Mouse (Mus musculus): Measurements from ENCODE around the gene Pdgfb. TPM values are rescaled to one million over a fixed set of nuclear protein-coding genes. Genes with fewer than 3 reads are reported as not detected.
A peak's percentile ranks its signal among the peaks of the same experiment; 100 is the strongest.

Gene Pdgfb
- polyA plus RNA-seq, 1 experiment from 2014 or later = 10.0 TPM

DNA sequence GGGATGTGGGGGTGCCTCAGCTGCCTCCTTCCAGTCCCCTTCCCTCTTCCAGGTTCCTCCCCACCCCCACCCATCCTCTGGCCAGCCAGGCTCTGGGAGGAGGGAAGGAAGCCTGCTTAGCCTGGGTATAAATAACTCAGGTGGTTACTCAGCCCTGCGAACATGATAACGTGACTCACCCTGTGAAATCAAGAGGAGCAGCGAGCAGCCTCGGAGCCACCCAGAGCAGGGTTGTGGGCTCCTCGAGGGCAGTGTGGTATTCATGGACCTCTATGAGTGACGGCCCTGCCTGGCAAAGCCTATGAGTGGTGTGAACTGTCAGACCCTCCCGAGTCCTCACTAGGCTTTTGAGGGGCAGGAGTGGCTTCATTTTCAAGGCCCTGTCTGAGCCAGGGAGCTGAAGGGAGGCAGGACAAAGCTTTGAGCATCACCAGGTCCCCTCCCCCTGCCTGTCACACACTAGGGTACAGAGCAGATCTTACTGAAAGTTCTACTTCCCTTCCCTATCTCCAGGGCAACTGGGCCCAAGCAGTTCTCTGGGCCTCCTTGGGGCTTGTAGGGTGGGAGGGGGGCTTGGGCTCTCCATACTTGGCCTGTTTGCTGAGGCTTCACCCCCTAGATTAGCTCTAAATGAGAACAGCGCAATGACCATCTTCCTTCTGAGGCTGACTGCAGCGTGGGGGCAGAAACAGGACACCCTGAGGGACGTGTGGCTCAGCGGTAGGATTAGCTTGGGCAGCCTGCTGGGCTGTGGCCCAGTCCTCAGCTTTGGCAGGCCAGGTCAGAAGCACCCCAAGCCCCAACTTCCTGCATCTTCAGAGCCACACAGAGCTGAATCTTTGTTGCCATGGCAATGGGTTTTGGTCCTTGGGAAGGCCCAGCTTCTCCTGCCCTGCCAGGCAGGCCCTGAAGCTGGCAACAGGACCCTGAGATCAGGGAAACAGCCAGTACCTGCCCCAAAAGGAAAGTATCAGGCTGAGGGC is 9.8 kb upstream of the Pdgfb start:
- 61% methylated on average over 11 of the region's 11 CpGs for WGBS (ENCODE audit: missing documents)
- H3K36me3 ChIP-seq (ENCODE audit: inconsistent target) = no peaks in the 10 kb centered on the region
- no peak overlapping the region for H3K4me3 ChIP-seq (ENCODE audit: inconsistent target)
- H3K27ac ChIP-seq = peak overlapping the region; percentile 45
- H3K79me2 ChIP-seq (ENCODE audit: inconsistent target) = no peaks in the 10 kb centered on the region

- Histone ChIP-seq H3K79me2 (ENCODE audit: inconsistent target) (no peaks in the 10 kb centered on the region), H3K36me3 (ENCODE audit: inconsistent target) (no peaks in the 10 kb centered on the region), H3K4me3 (ENCODE audit: inconsistent target) (no peak overlapping the region), H3K27ac (no peak overlapping the region)
- 87% methylated on average over 4 of the region's 4 CpGs for WGBS (ENCODE audit: missing documents)
These were observed 5.7 kb upstream of the Pdgfb start for GRCm38 (mm10) chr15:80020516-80020915.

- no peaks in the 10 kb centered on the region for H3K79me2 ChIP-seq (ENCODE audit: inconsistent target)
These were observed 4.8 kb upstream of the Pdgfb start for GRCm38 (mm10) chr15:80019625-80020024.

GRCm38 (mm10) chr15:80019220-80019619 is 4.4 kb upstream of the Pdgfb start:
- WGBS (ENCODE audit: missing documents) = 98% methylated on average over 7 of the region's 7 CpGs
- Histone ChIP-seq H3K36me3 (ENCODE audit: inconsistent target) (no peaks in the 10 kb centered on the region), H3K79me2 (ENCODE audit: inconsistent target) (no peaks in the 10 kb centered on the region; the same call in 1 of the 2 replicates), H3K4me3 (ENCODE audit: inconsistent target) (no peak overlapping the region), H3K27ac (no peak overlapping the region)

More at GRCm38 (mm10) chr15:80019625-80020024, 4.8 kb upstream of the Pdgfb start:
- Histone ChIP-seq H3K36me3 (ENCODE audit: inconsistent target) (no peaks in the 10 kb centered on the region), H3K27ac (no peak overlapping the region), H3K4me3 (ENCODE audit: inconsistent target) (no peak overlapping the region)
- WGBS (ENCODE audit: missing documents) = 97% methylated on average over 4 of the region's 4 CpGs

- WGBS (ENCODE audit: missing documents) = 89% methylated on average over 9 of the region's 9 CpGs
- Histone ChIP-seq H3K4me3 (ENCODE audit: inconsistent target) (no peak overlapping the region), H3K36me3 (ENCODE audit: inconsistent target) (no peaks in the 10 kb centered on the region), H3K27ac (no peak overlapping the region), H3K79me2 (ENCODE audit: inconsistent target) (peaks cover 12% of the 10 kb centered on the region)
These were observed 2.0 kb upstream of the Pdgfb start for GRCm38 (mm10) chr15:80016563-80017301.

- 61% methylated on average over 7 of the region's 7 CpGs for WGBS (ENCODE audit: missing documents)
- Histone ChIP-seq H3K79me2 (ENCODE audit: inconsistent target) (peaks cover 25% of the 10 kb centered on the region), H3K36me3 (ENCODE audit: inconsistent target) (no peaks in the 10 kb centered on the region), H3K4me3 (ENCODE audit: inconsistent target) (no peak overlapping the region), H3K27ac (no peak overlapping the region)
These were observed 605 bp upstream of the Pdgfb start for GRCm38 (mm10) chr15:80015211-80015952.

DNA sequence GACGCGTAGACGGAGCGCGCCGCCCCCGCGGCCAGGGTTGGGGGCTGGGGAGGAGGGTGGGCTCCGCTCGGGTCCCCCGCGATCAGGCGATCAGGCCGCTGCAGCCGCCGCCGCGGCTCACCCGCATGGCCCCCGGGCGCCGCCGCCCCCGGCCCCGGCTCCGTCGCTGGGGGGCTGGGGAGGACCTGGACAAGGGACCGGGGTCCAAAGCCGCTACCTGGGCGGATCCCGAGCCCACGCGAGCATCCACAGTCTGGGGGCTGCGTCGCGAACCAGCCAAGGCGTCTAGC is 801 bp downstream of the Pdgfb start:
- no peak overlapping the region for H3K27ac ChIP-seq
- H3K4me3 ChIP-seq (ENCODE audit: inconsistent target) = peak overlapping the region; percentile 24; the same call in 1 of the 2 replicates
- under 1% methylated on average over 36 of the region's 37 CpGs for WGBS (ENCODE audit: missing documents)
- H3K79me2 ChIP-seq (ENCODE audit: inconsistent target) = peaks cover 39% of the 10 kb centered on the region
- no peaks in the 10 kb centered on the region for H3K36me3 ChIP-seq (ENCODE audit: inconsistent target)

- peaks cover 44% of the 10 kb centered on the region for H3K79me2 ChIP-seq (ENCODE audit: inconsistent target)
- H3K36me3 ChIP-seq (ENCODE audit: inconsistent target) = no peaks in the 10 kb centered on the region
- H3K27ac ChIP-seq = no peak overlapping the region
- WGBS (ENCODE audit: missing documents) = 2% methylated on average over 34 of the region's 36 CpGs
- peak overlapping the region; percentile 44 for H3K4me3 ChIP-seq (ENCODE audit: inconsistent target)
These were observed 1.3 kb downstream of the Pdgfb start for GRCm38 (mm10) chr15:80013256-80014030.

GRCm38 (mm10) chr15:80012527-80013201 is 2.1 kb downstream of the Pdgfb start:
- Histone ChIP-seq H3K27ac (no peak overlapping the region), H3K4me3 (ENCODE audit: inconsistent target) (peak overlapping the region; percentile 44), H3K36me3 (ENCODE audit: inconsistent target) (no peaks in the 10 kb centered on the region), H3K79me2 (ENCODE audit: inconsistent target) (peaks cover 52% of the 10 kb centered on the region)
- 2% methylated on average over 56 of the region's 60 CpGs for WGBS (ENCODE audit: missing documents)

GRCm38 (mm10) chr15:80011778-80012526 is 2.8 kb downstream of the Pdgfb start:
- 12% methylated on average over 43 of the region's 56 CpGs for WGBS (ENCODE audit: missing documents)
- H3K4me3 ChIP-seq (ENCODE audit: inconsistent target) = no peak overlapping the region
- H3K79me2 ChIP-seq (ENCODE audit: inconsistent target) = peaks cover 59% of the 10 kb centered on the region
- H3K27ac ChIP-seq = no peak overlapping the region
- H3K36me3 ChIP-seq (ENCODE audit: inconsistent target) = no peaks in the 10 kb centered on the region

GRCm38 (mm10) chr15:80011194-80011593 is 3.6 kb downstream of the Pdgfb start:
- H3K4me3 ChIP-seq (ENCODE audit: inconsistent target) = no peak overlapping the region
- no peak overlapping the region for H3K27ac ChIP-seq
- WGBS (ENCODE audit: missing documents) = 57% methylated on average over 4 of the region's 6 CpGs
- no peaks in the 10 kb centered on the region for H3K36me3 ChIP-seq (ENCODE audit: inconsistent target)
- peaks cover 67% of the 10 kb centered on the region for H3K79me2 ChIP-seq (ENCODE audit: inconsistent target)

- Histone ChIP-seq H3K36me3 (ENCODE audit: inconsistent target) (no peaks in the 10 kb centered on the region), H3K27ac (no peak overlapping the region), H3K79me2 (ENCODE audit: inconsistent target) (peaks cover 76% of the 10 kb centered on the region), H3K4me3 (ENCODE audit: inconsistent target) (no peak overlapping the region)
- 67% methylated on average over 7 of the region's 7 CpGs for WGBS (ENCODE audit: missing documents)
These were observed 4.6 kb downstream of the Pdgfb start for GRCm38 (mm10) chr15:80010182-80010558.
